Mouse (Mus musculus): ENCODE results near the gene Hspb2. TPM values are rescaled to one million over a fixed set of nuclear protein-coding genes. Genes with fewer than 3 reads are reported as not detected.

Hspb2 gene
- total and polyA plus RNA-seq, 3 experiments = not detected

- TF ChIP-seq MXI1 (IDR thresholded peaks at IDR 0.05; ENCODE audit: low read depth, low read length) = peak; percentile 84
- peak; percentile 74 for TF ChIP-seq POLR2A (IDR thresholded peaks at IDR 0.05; ENCODE audit: low read depth, low read length)
- no peak for TF ChIP-seq ZNF384 (IDR thresholded peaks at IDR 0.05; ENCODE audit: low read depth, low read length)
- peak; percentile 84; the same call in 1 of the 2 replicates for TF ChIP-seq KAT2A (IDR thresholded peaks at IDR 0.05; ENCODE audit: insufficient replicate concordance, low read length)
- peak; percentile 100 for TF ChIP-seq MAZ (IDR thresholded peaks at IDR 0.05; ENCODE audit: low read depth, low read length)
- TF ChIP-seq GABPA (IDR thresholded peaks at IDR 0.05; ENCODE audit: insufficient replicate concordance, low read depth, low read length) = peak; percentile 62; the same call in 1 of the 2 replicates
- TF ChIP-seq MAFK (IDR thresholded peaks at IDR 0.05; ENCODE audit: insufficient replicate concordance, low read length) = no peak
- 0 out of 2 replicates have a peak, but pooled peaks have one; percentile 50 for TF ChIP-seq TBP (conservative IDR thresholded peaks at IDR 0.05; ENCODE audit: low read depth, low read length)
- peak; percentile 47 for TF ChIP-seq SMC3 (IDR thresholded peaks at IDR 0.05; ENCODE audit: low read depth, low read length)
- TF ChIP-seq UBTF (IDR thresholded peaks at IDR 0.05; ENCODE audit: low read depth, low read length) = peak; percentile 63; the same call in 1 of the 2 replicates
- no peak; the same call in 1 of the 2 replicates for TF ChIP-seq RCOR1 (conservative IDR thresholded peaks at IDR 0.05; ENCODE audit: low read depth, low read length)
- TF ChIP-seq PAX5 (IDR thresholded peaks at IDR 0.05; ENCODE audit: low read length) = no peak
- no peak for TF ChIP-seq EP300 (IDR thresholded peaks at IDR 0.05; ENCODE audit: low read length)
Observed at GRCm38 (mm10) chr9:50768107-50769002, 16.2 kb upstream of the Hspb2 start, which contains the start of gene Fdxacb1 (continued).

GRCm38 (mm10) chr9:50767531-50768106, 15.5 kb upstream of the Hspb2 start:
- H3K79me2 ChIP-seq (replicated peaks; ENCODE audit: control insufficient read depth, extremely low read depth, insufficient read depth, poor library complexity, severe bottlenecking) = peaks cover 6% of the 10 kb centered on the region; the same call in 1 of the 2 replicates
- H3K9me3 ChIP-seq (replicated peaks; ENCODE audit: low read length) = no peaks in the 10 kb centered on the region
- in situ Hi-C loops (cut with MboI; ENCODE audit: low pct_ligation_motif_present, low pct_unique_long_range_greater_than_20kb, low sequenced_read_pairs) (no loop called here), dilution Hi-C loops (cut with MboI; ENCODE audit: extremely low pct_ligation_motif_present, extremely low pct_unique_long_range_greater_than_20kb, low sequenced_read_pairs) (no loop called here)
- H3K27ac ChIP-seq (ENCODE audit: insufficient read depth, low read depth) = no peak overlapping the region
- DNase-seq (ENCODE audit: extremely low read depth) = no peak
- TF ChIP-seq RCOR1 (conservative IDR thresholded peaks at IDR 0.05; ENCODE audit: low read depth, low read length) = no peak
- no peak for TF ChIP-seq MAX (IDR thresholded peaks at IDR 0.05; ENCODE audit: low read length)
- no peak for TF ChIP-seq HCFC1 (IDR thresholded peaks at IDR 0.05; ENCODE audit: low read depth, low read length)
- no peak for TF ChIP-seq NRF1 (IDR thresholded peaks at IDR 0.05; ENCODE audit: low read depth, low read length)
- TF ChIP-seq TCF12 (IDR thresholded peaks at IDR 0.05; ENCODE audit: low read depth, low read length) = no peak
- TF ChIP-seq POLR2AphosphoS2 (IDR thresholded peaks at IDR 0.05; ENCODE audit: low read depth, low read length) = no peak
- no peak for TF ChIP-seq MEF2A (IDR thresholded peaks at IDR 0.05; ENCODE audit: borderline replicate concordance, low read depth, low read length)
- TF ChIP-seq USF2 (conservative IDR thresholded peaks at IDR 0.05; ENCODE audit: low read depth, low read length) = no peak
- TF ChIP-seq EP300 (IDR thresholded peaks at IDR 0.05; ENCODE audit: low read length) = no peak
- H3K4me1 ChIP-seq (ENCODE audit: control insufficient read depth in 1 of 2, insufficient read depth in 2 of 2) = peaks cover 7 to 20% of the 10 kb centered on the region in 2 experiments; a peak in 2 of 4 replicates
- peak overlapping the region; percentile 86 for H3K4me2 ChIP-seq (ENCODE audit: insufficient read depth, low read depth, poor library complexity, severe bottlenecking)
- peak overlapping the region; percentile 75 to 87 (median 86) for H3K4me3 ChIP-seq (replicated peaks in 1 of 3; ENCODE audit: low read depth in 2 of 3, low read length in 2 of 3, poor library complexity in 1 of 3)
- H3K27me3 ChIP-seq (replicated peaks) = no peaks in the 10 kb centered on the region
- peak overlapping the region; percentile 79 for H3K9ac ChIP-seq (ENCODE audit: insufficient read depth, low read depth)
- H3K36me3 ChIP-seq (replicated peaks in 1 of 2; ENCODE audit: control insufficient read depth in 1 of 2, insufficient read depth in 1 of 2, low read length in 1 of 2) = peaks cover 8 to 32% of the 10 kb centered on the region in 2 experiments

Measured in CH12.LX (cell line).